Mouse (Mus musculus): ENCODE data around the gene Cnot11.

The Cnot11 gene

DNA sequence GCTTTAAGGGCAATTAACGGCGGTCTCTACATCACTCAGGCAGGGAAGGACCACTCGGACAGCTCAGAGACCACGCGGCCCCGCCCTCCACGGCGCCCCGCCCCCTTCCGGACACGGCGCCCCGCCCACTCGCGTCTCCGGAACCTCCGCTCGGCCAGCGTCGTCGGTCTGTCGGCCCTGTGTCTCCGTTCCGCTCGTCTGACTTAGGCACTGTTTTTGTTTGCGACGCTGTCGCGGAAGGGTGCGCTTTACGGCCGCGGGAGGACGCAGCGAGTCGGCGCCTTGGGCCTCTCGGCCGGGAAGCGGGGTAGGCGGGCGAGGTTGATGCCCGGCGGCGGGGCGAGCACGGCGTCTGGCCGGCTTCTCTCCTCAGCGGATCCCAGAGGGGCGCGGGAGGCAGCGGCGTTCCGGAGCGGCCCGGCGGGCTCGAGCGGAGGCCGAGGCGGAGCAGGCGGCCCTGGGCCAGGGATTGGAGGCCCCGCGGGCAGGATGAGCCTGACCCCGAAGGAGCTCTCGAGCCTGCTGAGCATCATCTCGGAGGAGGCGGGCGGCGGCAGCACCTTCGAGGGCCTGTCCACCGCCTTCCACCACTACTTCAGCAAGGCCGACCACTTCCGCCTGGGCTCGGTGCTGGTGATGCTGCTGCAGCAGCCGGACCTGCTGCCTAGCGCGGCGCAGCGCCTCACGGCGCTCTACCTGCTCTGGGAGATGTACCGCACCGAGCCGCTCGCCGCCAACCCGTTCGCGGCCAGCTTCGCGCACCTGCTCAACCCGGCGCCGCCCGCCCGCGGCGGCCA, 921 bp downstream of the Cnot11 start:
- DNase-seq (ENCODE audit: low read depth, low spot score) = peak; percentile 99

DNA sequence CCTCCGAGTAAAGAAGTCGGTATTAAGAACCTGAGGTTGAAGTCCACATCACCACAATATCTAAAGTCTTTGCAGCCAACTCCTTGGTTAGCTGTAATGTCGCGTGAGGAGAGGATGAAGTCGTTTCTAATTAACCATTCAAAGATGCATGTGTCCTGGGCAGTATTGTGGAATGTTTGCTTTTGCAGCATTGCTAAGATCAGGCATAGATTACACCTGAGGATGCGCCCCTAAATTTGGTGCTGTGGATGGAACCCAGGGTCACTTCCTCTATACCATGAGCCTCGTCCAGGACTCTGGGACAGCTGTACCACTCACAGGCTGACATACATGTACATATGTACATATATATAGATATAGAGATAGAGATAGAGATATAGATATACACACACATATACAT, 1.9 kb downstream of the Cnot11 start:
- DNase-seq (ENCODE audit: low read depth, low spot score) = peak; percentile 33

DNA sequence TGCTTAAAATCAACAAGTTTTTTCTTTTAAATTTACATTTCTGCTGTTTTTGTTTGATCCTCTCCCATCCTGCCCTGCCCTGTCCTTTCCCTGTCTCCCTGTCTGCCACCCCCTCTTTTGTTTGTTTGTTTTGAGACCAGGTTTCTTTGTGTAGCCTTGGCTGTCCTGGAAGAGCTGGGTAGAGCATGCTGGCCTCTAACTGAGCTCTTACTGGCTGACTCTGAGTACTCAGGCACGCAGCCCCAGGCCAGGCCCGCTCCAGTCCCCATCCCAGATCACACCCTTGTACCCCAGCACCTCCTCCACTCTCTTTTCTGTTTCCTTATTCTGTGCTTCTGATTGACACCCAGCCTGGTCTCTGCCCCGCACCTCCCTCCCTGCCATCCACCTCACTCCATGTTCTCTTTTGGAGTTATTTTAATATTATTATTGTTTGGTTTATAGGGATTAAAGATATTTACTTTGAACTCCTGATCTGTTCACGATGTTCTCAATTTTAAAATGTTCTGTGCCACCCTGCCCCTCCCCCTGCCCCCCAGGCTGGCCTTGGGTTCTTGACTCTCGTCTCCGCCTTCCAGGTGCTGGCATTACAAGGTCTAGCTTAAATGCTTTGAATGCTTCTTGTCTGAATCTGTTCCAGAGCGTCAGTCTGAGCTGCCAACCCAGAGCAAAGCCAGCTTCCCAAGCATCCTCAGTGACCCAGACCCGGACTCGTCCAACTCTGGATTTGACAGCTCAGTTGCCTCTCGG, 3.0 kb downstream of the Cnot11 start:
- DNase-seq (ENCODE audit: low read depth, low spot score) = no peak

DNA sequence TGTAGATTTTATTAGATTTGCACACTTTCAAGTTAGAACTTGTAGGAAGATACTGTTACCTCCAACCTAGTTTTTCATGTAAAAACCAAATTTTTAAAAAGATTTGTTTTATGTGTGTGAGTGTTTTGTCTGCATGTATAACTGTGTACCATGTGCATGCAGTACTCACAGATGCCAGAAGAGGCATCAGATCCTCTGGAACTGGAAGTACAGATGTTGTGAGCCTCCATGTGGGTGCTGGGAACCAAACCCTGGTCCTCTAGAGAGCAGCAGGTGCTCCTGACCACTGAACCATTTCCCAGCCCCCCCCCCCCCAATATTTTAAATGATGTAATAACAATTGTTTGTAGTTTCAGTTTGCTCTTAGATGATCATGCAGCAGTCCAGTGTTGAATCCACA, 5.8 kb downstream of the Cnot11 start:
- no peak for DNase-seq (ENCODE audit: low read depth, low spot score)

DNA sequence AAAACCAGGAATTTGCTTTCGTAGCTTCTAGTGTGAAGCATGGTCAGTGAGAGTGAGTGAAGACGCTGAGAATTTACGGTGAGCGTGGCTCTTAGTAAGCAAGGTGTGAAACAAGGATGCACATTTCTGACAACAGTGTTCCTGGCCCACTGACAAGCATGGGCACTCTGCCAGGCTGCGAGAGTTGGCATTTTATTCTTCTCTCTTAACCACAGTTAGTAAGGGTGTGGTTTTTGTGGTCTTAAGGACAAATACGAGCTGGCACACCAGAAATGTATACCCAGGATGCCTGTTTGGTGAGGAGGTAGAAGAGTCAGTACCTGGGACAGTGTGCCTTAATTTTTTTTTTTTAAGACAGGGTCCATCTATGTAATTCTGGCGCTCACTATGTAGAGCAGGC, 10.8 kb downstream of the Cnot11 start:
- no peak for DNase-seq (ENCODE audit: low read depth, low spot score)

DNA sequence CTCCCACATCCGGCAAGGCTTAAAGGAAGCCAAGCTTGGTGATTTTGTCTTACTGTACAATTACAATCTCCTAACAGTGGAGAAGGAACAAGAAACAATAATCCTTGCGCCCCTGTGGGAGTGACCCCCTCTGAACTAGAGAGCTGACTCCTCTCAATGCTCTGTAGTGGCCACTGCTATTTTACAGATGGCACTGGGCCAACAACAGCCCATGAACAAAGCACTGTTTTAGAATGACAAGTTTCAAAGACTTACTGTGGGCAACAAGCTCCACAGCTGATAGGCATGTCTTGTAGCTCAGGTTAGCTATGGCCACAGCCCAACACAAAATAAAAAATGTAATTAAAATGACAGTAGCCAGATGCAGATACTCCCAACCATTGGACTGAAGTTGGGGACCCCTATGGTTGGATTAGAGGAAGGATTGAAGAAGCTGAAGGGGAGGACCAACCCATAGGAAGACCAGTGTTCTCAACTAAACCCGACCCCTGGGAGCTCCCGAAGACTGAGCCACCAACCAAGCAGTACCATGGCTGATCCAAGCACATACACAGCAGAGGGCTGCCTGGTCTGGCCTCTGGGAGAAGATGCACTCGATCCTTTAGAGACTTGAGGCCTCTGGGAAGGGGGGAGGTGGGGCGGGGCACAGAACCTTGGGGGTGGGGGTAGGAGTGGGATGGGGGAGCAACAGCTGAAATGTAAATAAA, 11.5 kb downstream of the Cnot11 start:
- no peak for DNase-seq (ENCODE audit: low read depth, low spot score)

DNA sequence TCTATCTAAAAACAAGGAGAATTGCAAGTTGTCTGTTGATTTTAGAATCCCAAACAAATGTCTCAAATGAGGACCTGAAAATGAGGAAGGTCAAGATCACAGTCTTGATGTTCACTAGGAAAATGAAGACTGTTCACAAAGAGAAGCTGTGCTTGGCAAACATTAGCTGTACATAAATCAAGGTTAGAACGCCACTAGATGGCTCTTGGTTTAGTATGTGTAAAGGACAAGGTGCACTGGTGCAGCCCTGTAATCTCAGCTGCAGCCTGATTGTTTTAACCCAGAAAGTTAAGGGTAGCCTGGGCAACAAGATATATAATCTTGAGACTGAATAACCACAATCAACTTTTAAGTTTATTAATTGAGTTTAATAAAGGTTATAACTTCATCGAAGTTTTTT, 12.4 kb downstream of the Cnot11 start:
- no peak for DNase-seq (ENCODE audit: low read depth, low spot score)

DNA sequence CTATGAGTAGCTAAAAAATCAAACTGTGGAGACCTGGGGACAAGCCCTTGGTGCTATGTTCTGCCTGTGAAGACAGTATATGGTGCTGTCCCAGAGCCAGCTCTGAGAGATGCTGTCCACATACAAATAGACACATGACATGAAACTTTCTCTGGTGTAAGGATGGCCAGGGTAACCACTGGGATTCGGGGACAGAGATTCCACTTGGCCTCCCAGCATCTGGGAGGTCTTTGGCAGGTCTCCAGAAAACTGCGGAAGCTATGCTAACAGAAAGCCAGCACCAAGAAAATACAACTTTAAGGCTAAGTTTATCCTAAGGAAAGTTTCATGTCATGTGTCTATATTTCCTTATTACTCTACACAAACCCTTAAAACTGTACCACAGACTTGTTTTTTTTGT, 15.0 kb downstream of the Cnot11 start:
- DNase-seq (ENCODE audit: low read depth, low spot score) = no peak

DNA sequence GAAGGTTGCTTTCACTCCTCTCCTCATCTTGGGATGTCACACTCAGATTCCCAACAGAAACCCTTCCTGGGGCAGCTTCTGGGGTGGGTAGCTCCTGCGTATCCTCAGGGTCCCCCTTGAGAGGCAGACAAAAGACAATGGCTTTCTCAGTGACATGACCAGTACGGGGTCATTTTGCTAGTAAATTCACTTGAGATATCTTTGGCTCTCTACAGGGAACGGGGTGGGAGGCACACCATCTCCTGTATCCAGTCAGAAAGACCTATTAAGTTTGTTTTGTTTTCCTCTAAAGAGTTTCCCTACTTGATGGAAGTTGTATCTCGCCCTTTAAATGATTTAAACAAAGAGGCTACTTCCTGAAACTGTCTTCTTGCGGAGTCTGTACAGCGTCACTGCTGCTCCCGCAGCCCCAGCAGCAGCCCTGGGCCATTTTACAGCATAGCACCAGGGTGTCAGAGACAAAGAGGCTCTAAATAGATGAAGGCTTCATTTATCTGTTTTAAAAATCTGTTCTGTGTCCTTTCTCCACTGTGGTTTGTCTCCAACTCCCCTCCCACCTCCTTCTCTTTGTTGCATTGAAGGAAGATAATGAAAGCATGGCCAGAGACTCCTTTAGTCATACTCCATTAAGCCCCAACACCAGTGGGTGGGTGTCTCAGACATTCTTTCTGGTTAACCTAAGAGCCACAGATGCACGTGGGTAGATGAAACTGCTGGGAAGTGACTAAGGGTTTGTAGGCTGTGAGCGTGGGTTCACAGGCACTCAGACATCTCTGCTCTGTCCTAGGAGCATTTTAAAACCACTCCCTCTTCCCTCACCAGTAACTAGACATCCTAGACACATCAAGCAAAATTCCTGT, 21.0 kb downstream of the Cnot11 start:
- no peak for DNase-seq (ENCODE audit: low read depth, low spot score)

DNA sequence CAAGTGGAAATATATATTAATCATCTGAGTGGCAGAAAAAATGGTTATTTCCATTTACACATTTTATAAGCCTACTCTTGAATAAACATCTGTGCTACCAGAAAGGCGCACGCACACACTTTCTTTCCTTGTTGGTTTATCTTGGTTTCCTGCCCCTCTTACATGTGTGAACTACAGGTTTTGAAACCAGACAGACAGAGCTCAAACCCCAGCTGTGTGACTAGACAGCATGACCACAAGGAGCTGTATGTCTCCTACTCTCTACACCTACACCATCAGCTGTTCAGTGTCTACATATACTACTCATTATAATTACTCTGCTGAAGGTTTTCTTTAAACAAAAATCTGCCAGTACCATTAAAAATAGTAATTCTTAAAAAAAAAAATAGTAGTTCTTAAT, 24.2 kb downstream of the Cnot11 start:
- peak; percentile 35 for DNase-seq (ENCODE audit: low read depth, low spot score)

DNA sequence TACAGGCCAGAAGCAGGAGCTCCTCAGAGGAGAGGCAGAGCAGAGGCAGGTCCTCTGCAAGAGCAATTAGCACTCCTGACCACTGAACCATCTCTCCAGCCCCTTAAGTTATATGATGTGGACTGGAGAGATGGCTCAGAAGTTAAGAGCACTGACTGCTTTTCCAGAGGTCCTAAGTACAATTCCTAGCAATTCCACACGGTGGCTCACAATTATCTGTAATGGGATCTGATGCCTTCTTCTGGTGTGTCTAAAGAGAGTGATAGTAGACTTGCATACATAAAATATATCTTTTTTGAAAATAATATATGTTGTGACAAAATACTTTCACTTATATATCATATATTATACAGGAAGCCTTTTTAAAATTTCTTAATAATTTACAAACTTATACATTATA, 27.1 kb downstream of the Cnot11 start:
- DNase-seq (ENCODE audit: low read depth, low spot score) = no peak

DNA sequence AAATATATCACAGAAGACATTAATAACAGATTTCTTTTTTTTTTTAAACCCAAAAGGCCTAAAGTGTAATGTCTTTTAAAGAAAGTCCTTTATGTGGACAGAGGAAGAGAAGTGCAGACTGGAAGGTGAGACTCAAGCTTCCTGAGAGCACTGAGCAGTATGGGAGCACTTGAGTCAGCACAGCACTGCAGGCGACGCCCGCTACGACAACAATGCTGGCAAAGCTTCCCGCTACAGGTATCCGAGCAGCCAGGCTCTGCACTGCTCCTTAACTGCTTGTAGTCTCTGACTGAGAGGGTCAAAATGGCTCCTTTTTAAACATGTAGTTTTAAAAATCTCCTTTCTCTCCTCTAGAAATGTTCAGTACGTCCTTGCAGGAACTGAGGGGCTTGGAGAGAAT, 28.4 kb downstream of the Cnot11 start:
- no peak for DNase-seq (ENCODE audit: low read depth, low spot score)

DNA sequence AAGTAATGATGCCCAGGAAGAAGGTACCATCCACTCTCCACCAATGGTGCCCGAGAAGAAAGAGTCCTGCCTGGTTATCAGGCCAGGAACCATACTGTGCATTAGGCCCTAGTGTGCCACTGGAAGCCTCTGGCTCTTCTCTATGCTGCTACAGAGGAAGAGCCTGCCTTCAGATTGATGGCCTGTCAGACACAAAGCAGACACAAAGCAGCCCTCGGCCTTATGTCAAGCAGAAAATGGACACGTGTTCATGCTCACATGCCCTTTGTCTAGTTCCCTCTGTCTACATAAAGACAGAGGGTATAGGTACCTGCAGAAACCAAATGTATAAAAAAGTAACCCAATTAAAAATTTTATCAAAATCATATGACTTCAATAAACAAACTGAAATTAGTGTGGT, 29.8 kb downstream of the Cnot11 start:
- DNase-seq (ENCODE audit: low read depth, low spot score) = no peak

DNA sequence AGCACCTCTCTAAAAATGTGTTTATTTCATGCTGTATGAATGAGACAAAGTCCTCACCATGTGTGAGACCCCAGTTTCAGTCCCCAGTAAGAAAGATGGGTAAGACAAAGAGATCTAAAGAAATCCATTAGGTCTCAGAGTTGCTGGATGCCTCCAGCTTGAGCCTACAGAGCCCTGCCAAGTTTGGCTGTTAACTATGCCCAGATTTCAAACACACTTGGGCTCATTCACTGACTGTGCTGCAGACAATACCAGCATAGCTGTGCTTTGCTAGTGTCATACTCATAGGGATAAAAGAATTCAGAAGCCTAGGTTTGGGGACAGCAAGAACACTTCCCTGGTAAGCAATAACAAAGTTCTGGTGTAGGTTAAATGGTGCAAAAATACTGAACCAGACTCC, 33.3 kb downstream of the Cnot11 start:
- DNase-seq (ENCODE audit: low read depth, low spot score) = no peak

DNA sequence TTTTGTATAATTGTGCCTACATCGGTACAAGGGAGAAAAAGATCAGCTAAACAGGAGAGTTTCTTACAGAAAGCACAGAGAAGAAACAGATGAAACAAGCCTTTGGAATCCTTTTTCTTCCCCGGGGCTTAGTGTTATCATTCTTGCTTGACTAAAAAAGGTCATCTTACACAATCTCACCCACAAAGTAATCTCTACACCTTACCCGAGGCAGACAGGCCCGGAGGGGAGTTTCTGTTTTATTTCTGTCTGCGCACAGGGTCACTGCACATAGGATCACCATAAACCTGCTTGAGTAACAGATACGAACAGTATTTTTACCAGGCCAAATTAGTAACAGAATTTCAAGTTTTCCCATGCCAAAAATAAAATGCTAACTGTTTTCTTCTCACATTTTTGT, 36.9 kb downstream of the Cnot11 start:
- peak; percentile 26 for DNase-seq (ENCODE audit: low read depth, low spot score)

DNA sequence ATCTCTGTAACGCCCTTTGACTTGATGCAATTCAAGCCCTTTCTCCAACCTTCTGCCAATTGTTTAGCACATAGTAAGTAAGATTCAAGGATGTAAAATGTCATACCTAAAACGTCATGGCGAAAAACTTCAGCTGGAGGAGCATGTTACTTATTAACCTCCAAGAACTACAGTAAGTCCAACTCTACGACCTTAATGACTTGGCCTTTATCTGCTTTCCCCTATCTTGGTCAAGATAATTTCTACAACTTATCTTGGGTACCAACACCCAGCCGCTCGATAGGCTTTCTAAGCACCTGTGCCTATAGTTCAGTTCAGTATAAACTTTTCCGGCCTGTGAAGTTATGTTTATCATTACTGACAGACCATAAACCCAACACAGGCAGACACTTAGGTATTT, 39.1 kb downstream of the Cnot11 start:
- no peak for DNase-seq (ENCODE audit: low read depth, low spot score)

DNA sequence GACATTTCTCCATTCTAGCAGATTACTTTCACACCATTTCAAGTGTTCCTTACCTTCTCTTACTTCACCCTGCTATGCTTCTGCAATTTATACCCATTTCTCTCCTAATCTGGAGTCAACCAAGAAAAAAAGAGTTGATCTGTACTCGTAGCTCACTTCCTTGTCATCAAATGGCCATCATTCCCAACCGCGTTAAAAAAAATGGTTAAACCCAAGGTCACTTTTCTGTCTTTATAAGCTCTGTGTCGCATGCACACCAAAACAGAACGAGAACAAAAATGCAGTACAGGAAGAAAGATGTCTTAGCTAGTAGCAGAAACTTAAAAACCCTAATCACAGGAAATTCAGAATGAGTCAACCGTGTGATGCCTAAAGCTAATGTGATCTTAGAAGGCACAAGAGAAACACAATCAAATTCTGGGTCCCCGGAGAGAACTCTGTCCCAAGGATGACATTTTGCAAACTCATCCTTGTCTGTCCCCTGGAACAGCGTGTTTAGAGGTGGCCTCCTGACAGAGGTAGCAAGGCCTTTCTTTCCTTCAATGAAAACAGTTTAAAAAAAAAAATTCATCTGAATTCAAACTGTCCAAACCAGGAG, 41.1 kb downstream of the Cnot11 start:
- peak; percentile 57 for DNase-seq (ENCODE audit: low read depth, low spot score)

DNA sequence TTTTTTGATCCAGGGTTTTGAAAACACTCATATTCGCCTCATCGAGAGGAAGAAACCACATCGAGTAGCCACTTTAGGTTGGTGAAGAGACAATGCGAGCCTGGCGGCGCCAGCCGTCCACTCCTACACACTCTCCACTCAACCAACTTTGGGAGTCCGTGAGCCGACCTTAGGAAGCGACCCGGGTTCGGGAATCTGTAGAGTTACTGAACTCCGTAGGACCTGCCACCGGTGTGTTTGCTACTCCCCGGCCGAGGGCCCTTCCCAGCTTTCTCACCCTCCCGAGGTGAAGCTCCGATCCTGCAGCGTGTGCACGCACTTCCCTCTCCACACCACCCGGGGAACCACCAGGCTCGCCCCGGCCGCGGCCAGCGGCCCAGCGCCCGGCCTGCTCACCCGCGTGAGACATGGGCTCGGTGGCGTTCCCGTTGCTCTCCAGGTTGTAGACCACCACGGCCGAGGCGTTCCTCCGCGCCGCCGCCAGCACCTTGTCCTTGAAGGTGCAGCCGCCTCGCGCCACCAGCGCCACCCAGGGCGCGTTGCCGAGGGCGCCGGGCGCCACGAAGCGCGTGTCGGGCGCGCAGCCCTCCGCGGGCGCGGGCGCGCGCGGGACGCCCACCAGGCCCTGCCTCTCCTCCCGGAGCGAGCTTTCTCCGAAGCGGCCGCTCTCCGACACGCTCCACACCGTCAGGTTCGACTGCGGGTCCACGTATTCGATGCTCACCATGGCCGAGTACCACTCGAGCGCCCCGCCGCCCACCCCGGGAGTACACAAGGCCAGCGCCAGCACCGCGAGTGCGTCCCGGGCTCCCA, 41.8 kb downstream of the Cnot11 start:
- peak; percentile 76 for DNase-seq (ENCODE audit: low read depth, low spot score)

DNA sequence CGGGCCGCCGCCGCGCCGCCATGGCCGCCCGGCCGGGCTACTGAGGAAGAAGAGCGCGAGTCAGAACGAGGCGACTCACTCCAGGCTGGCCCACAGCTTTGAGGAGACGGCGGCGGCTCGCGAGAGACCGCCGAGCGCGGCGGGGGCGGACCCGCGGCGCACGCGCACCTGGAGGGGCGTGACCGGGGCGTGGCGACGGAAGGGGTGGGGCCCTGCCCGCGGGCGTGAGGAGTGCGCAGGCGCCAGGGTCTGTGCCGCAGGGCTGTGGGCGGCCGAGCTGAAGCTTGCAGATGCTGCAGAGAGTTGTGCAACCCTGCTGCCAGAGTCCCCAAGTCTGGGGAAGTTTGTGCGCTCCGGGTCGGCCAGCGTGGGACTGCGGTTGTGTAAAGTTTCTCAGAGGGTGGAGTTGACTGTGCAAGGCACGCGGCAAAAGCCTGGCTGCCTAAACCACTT, 42.5 kb downstream of the Cnot11 start, which contains the start of gene Rnf149:
TSS of gene Rnf149 (minus strand) at position 153 of the 453 bp plus-strand sequence.
- DNase-seq (ENCODE audit: low read depth, low spot score) = peak; percentile 95

DNA sequence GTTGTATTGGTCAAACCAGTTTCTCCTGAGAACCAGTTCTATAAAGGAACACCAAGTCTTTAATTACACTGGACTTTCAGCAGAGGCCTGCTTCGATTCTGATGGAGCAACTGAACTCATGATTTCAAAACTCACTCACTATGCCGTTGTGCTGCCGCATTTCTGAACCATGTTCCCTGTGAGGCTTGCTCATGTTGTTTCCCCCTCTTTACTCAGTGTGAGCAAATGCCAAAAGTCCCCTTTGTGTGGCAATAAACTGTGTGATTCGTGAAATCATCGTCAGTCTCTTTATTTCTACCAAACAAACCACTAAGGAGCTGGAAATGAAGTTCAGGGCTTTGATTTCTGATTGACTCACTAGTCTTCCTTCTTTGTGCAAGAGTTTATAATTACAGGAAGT, 43.7 kb downstream of the Cnot11 start:
- DNase-seq (ENCODE audit: low read depth, low spot score) = no peak
